Mouse (Mus musculus) embryonic stem cell, embryonic (primary cell): ENCODE measurements around the gene Fam170b.

Experiments used
- CTCF ChIA-PET, 4 experiments: fragments of 300-600 bp in 2 of 4; fragments of 350-600 bp in 2 of 4; sonication (Branson Sonifier 250); formaldehyde crosslinking; loops; one replicate each; lab custom pipeline; 2022; ENCODE audit warnings: inconsistent platforms in 2 of 4; lab: Charles Lee
- POLR2A ChIA-PET, 4 experiments: fragments of 300-600 bp in 2 of 4; fragments of 350-600 bp in 2 of 4; sonication (Branson Sonifier 250); formaldehyde crosslinking; loops; one replicate each; lab custom pipeline; 2022; ENCODE audit warnings: antibody characterized with exemption in 4 of 4, inconsistent platforms in 1 of 4; lab: Charles Lee

Fam170b gene

DNA sequence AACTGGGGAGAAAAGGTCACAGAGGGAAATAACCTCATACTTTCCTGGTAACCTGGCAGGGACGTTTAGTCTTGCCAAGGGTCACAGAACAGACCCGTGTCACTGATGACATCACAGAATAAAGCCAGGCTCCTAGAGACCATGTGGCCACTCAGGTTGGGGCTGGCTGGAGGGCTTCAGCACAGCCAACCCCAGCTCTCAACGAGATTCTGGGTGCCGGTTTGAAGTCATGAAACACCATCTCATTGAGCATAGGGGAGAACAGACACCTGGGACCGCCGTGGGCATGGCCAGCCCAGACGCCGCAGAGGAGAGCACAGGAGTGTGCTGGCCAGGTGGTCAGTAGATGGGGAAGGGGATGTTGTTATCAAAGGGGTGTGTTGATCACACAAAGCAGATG, at the start of gene Fam170b:
TSS of gene Fam170b (plus strand) at position 116 of the 400 bp plus-strand sequence.
- ChIA-PET POLR2A (no interaction called here), CTCF (no interaction called here)

GRCm38 (mm10) chr14:32784130-32784747, 49.5 kb upstream of the Fam170b start:
- ChIA-PET CTCF (no interaction called here), POLR2A (interaction anchor here in 1 of 4 experiments (1.5 kb wide), 1 partner anchor 17 kb away, joined by 3 read pairs; no protein-coding TSS in a partner anchor)

DNA sequence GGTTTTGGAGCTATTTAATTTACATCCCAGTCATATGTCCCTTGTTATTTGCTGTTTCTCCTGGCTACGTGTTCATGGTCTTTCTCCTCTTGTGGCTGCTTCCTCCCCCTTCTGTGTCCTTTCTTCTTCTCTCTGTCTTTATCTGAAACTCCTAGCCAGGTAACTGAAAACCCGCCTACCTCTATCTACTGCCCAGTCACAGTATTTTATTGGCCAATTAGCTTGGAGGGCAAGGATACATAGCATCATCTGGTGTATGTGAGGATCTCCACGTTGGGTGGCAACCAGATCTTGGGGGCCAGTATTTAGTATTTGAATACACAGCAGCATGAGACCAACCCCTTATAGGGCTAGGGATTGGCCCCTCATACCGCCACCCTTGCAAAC, 49.0 kb upstream of the Fam170b start:
- POLR2A ChIA-PET = no interaction called here
- CTCF ChIA-PET = no interaction called here

DNA sequence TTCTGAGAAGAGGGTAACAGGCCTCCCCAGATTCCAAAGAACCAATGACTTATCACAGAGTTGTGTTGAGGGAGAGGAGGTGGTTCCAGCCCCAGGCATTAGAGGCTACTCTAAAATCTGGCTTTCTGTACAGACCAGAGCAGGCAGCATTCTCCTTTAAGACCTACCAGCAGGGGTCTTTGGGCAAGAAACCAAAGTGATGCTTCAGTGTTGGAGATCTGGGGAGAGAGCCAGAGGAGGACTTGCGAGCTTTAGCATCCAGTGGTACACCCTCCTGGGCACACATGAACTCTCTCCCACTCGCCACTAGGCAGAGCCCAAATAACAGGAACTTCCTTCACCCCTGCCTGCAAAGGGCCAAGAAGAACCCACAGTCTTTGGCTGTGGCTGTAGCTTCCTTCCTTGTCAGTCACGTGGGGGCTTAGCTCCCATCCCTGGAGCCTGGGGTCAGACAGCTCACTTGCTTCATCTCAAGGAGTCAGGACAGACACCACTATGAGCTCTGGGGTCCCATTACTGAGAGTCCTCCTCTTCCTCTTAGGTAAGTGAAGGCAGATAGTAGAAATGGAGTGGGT, 48.1 kb upstream of the Fam170b start, which contains the start of gene Tmem273:
TSS of gene Tmem273 (plus strand) at position 408 of the 575 bp plus-strand sequence.
- CTCF ChIA-PET = interaction anchor here in 1 of 4 experiments (1.1 kb wide), 1 partner anchor 13 kb away, joined by 3 read pairs; no protein-coding TSS in a partner anchor
- POLR2A ChIA-PET = no interaction called here

GRCm38 (mm10) chr14:32787691-32788090, 46.1 kb upstream of the Fam170b start:
- CTCF ChIA-PET = interaction anchor here in 1 of 4 experiments (0.5 to 0.6 kb wide), 2 partner anchors 8 to 98 kb away, joined by 4 to 6 read pairs; no protein-coding TSS in a partner anchor
- POLR2A ChIA-PET = no interaction called here

GRCm38 (mm10) chr14:32796375-32796774, 37.4 kb upstream of the Fam170b start:
- CTCF ChIA-PET = no interaction called here
- POLR2A ChIA-PET = interaction anchor here in 1 of 4 experiments (1.4 to 1.7 kb wide), 2 partner anchors 9 to 10 kb away, joined by 3 to 4 read pairs; no protein-coding TSS in a partner anchor

- ChIA-PET CTCF (no interaction called here), POLR2A (no interaction called here)
Observed at GRCm38 (mm10) chr14:32797803-32798202, 36.0 kb upstream of the Fam170b start.

DNA sequence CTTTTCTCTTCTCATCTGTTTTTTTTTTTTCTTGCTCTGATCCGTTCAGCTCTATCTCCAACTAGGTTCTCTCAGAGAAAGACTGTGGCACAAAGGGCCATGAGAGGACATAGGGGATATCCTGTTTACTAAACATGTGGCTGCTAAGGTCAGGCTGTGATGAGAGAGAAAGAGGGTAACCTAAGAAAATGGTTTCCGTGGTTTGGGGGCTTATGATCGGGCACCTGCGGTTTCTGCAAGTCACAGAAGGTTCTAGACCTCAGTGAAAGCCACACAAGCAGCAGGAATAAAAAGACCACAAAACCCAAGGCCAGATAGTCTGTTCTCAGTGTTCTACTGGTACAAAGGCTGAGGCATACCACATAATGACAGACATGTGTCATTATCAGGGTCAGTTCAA, 35.4 kb upstream of the Fam170b start:
- POLR2A ChIA-PET = no interaction called here
- CTCF ChIA-PET = no interaction called here

- POLR2A ChIA-PET = interaction anchor here in 1 of 4 experiments (0.6 kb wide), 1 partner anchor 168 kb away, joined by 3 read pairs; no protein-coding TSS in a partner anchor
- CTCF ChIA-PET = interaction anchor here in 2 of 4 experiments (0.6 to 3.1 kb wide), 3 partner anchors 16 to 190 kb away, joined by 3 to 17 read pairs (median 4); no protein-coding TSS in a partner anchor
Observed at GRCm38 (mm10) chr14:32800048-32800447, 33.7 kb upstream of the Fam170b start.

DNA sequence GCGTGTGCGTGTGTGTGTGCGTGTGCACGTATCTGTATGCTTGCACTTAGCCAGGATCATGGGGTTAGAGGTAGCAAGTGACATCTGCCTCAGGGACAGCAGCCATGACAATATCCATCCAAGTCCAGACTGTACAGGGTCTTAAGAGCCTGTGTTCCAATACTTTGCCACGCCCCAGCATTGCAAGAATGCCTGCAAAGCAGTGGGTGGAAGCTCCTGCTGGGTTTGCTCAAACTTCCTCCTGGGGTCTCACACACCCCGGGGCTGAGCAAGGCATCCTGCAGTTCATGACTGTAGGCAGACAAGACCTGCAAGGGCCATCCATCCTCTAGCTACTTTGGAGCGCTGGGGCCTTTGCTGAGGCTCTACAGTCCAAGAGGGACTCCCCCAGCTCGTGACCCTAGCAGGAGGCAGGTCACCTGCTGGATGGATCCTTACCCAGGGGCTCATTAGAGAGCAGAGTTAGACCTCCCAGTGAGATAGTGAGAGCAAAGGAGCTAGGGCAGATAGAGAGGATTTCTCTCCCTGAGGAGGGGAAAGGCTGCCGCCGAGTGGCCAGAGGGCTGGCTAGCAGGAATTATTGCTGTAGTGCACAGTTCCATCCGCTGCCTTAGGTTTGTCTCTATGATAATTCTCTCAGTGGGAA, 32.6 kb upstream of the Fam170b start:
- CTCF ChIA-PET = interaction anchor here in 3 of 4 experiments (0.6 to 3.1 kb wide), 13 partner anchors 15 to 369 kb away, joined by 3 to 17 read pairs (median 4); no protein-coding TSS in a partner anchor

GRCm38 (mm10) chr14:32801662-32802024, 32.1 kb upstream of the Fam170b start:
- ChIA-PET POLR2A (interaction anchor here in 2 of 4 experiments (0.7 to 1.3 kb wide), 3 partner anchors 18 to 24 kb away, joined by 3 read pairs; no protein-coding TSS in a partner anchor), CTCF (interaction anchor here in 3 of 4 experiments (0.6 to 3.1 kb wide), 14 partner anchors 14 to 369 kb away, joined by 3 to 17 read pairs (median 4); no protein-coding TSS in a partner anchor)

More for the DNA sequence above, 32.6 kb upstream of the Fam170b start:
- POLR2A ChIA-PET = interaction anchor here in 2 of 4 experiments (0.7 to 1.3 kb wide), 3 partner anchors 18 to 25 kb away, joined by 3 read pairs; no protein-coding TSS in a partner anchor

GRCm38 (mm10) chr14:32810111-32810510, 23.7 kb upstream of the Fam170b start:
- ChIA-PET CTCF (interaction anchor here in 1 of 4 experiments (0.7 kb wide), 1 partner anchor 339 kb away, joined by 9 read pairs; no protein-coding TSS in a partner anchor), POLR2A (interaction anchor here in 1 of 4 experiments (0.6 to 0.7 kb wide), 3 partner anchors 54 to 908 kb away, joined by 3 to 5 read pairs (median 5); no protein-coding TSS in a partner anchor)

DNA sequence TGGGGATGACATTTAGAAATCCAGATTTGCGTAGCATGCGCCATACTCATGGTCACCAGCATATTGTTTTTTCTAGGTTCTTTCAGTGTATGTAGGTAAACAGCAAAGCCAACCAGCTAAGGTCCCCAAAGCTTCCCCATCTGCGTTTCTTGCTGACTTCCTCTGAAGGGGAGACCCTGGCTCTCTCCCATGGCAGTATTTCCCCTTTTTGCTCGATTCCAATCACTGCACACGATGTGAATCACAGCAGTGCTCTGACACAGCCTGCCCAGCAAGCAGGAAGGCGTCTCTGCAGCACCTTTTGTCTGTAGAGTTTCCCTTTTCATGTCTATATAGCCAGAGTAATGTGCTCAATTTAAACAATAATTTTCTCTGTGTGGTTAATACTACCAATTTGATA, 21.3 kb upstream of the Fam170b start:
- CTCF ChIA-PET = no interaction called here
- POLR2A ChIA-PET = no interaction called here

DNA sequence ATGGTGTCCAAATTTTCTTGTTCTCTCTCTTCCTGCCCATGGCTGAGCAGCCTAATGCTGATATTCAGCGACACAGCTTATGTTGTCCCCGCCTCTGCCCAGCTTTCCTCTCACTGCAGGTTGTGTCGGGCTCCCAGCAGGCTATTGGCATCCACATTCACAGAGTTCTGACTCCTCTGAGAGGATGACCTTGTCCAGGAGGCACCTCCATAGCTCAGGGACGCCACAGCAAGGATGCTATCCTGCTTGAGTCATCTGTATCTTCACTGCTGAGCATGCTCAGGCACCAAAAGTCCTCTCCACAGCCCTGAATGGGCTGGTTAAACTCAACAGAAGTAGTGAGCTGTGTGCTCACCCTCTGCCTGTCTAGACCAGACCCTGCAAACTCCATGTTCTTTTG, 18.8 kb upstream of the Fam170b start:
- CTCF ChIA-PET = interaction anchor here in 2 of 4 experiments (0.5 to 1.6 kb wide), 2 partner anchors 14 to 181 kb away, joined by 4 read pairs; no protein-coding TSS in a partner anchor
- POLR2A ChIA-PET = no interaction called here

DNA sequence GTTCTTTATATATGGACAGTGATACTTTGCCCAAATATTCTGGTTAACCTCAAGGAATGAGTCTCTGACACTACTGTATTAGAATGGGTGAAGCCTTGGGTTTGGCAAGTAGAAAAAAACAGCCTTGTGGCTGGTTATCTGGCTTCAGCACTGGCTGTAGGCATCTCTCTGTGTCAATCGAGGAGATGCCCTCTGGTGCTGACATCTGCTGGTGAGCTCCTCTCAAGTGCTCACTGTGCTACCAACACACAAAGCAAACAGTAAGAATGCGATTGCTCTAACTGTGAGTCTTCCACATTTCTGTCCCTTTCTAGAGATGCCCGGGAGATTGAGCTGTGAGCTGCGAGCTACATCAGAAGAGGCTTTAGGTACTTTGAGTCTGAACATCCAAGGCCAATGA, 17.2 kb upstream of the Fam170b start:
- ChIA-PET CTCF (interaction anchor here in 2 of 4 experiments (0.5 to 1.6 kb wide), 4 partner anchors 16 to 725 kb away, joined by 3 to 4 read pairs (median 4); no protein-coding TSS in a partner anchor), POLR2A (no interaction called here)

- CTCF ChIA-PET = interaction anchor here in 3 of 4 experiments (0.6 to 1.1 kb wide), 3 partner anchors 183 to 347 kb away, joined by 3 to 4 read pairs (median 4); no protein-coding TSS in a partner anchor
- POLR2A ChIA-PET = no interaction called here
Observed at GRCm38 (mm10) chr14:32817258-32817657, 16.5 kb upstream of the Fam170b start.

GRCm38 (mm10) chr14:32819297-32819696, 14.5 kb upstream of the Fam170b start:
- CTCF ChIA-PET = no interaction called here
- POLR2A ChIA-PET = no interaction called here

GRCm38 (mm10) chr14:32822812-32823211, 10.9 kb upstream of the Fam170b start:
- CTCF ChIA-PET = no interaction called here
- POLR2A ChIA-PET = no interaction called here

DNA sequence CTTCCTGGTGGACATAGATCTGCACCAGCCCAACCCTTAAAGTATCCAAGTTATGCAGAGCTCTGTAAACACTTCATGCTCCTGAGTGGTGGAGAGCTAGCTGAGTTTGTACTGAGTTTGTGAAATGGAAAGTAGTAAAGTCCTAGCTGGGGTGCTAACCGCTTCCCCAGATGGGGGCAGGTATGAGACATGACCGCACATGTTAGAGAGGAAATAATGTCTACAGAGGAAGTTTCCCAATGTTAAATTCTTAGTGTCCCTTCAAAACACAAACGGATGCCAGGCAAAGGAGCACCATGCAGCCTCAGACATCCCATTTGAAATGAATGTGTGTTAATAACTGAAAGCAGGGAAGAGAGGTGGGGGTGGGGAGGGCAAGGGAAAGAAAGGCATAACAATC, 9.9 kb upstream of the Fam170b start:
- CTCF ChIA-PET = no interaction called here

More for the DNA sequence above, 9.9 kb upstream of the Fam170b start:
- POLR2A ChIA-PET = interaction anchor here in 1 of 4 experiments (0.9 kb wide), 1 partner anchor 23 kb away, joined by 3 read pairs; no protein-coding TSS in a partner anchor
